Mouse (Mus musculus): ENCODE measurements around the gene Bcorl1. TPM values are rescaled to one million over a fixed set of nuclear protein-coding genes. Genes with fewer than 3 reads are reported as not detected.

Gene Bcorl1
- polyA plus RNA-seq, 1 experiment from 2014 or later = 1.6 TPM

DNA sequence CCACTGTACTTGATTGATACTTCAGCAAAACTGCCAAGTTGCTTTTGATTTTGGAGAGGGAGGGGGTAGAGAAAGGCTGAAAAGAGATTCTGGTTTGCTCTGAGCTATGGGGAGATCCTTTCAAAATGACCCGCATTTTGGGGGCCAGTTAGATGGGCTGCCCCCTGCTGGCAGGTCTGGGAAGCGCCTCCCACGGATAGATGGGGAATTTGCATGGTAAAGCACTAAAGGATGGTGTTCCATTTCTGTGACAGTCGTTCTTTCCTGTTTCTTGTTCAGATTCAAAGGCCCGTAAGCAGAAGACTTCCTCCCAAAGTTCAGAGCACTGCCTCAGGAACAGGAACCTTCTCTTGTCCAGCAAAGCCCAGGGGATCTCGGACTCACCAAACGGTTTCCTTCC lies 42.5 kb downstream of the Bcorl1 start:
- Histone ChIP-seq H3K4me1 (replicated peaks; ENCODE audit: control insufficient read depth, insufficient read depth, low read length) (no peaks in the 10 kb centered on the region), H3K4me3 (ENCODE audit: low read depth, low read length) (no peak overlapping the region), H3K27me3 (replicated peaks; ENCODE audit: control insufficient read depth, insufficient read depth, low read length) (no peaks in the 10 kb centered on the region), H3K9me3 (ENCODE audit: control insufficient read depth) (no peaks in the 10 kb centered on the region), H3K36me3 (ENCODE audit: control insufficient read depth, insufficient read depth) (peaks cover 11% of the 10 kb centered on the region), H3K27ac (ENCODE audit: low read depth, low read length) (no peak overlapping the region), H3K9ac (ENCODE audit: low read depth, low read length) (no peak overlapping the region), H3K4me2 (replicated peaks; ENCODE audit: low read depth) (no peak overlapping the region)
- WGBS = 42% methylated on average over 7 of the region's 7 CpGs
- TF ChIP-seq CTCF (IDR thresholded peaks at IDR 0.05; ENCODE audit: low read depth) = peak; percentile 77
- no peak for ATAC-seq

DNA sequence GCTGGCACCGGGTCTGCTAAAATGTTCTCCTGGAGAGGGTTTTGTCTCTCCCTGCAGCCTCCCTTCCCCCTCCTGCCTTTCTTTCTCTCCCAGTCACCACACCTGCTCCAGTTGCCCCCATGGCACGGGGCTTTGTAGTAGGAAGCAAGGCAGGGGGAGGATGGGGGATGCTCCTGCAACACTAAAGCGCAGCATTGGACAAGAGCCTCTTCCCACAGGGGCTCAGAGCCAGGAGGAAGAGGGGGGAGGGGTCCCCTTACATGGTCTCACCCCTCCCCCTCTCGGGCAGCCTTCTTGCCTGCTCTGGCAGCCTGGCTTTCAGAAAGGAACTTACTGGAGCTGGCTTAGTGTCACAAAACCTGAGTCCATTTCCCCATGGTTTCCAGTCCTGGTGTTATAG lies 44.8 kb downstream of the Bcorl1 start:
- ATAC-seq = no peak
- H3K4me1 ChIP-seq (replicated peaks; ENCODE audit: control insufficient read depth, insufficient read depth, low read length) = no peaks in the 10 kb centered on the region
- TF ChIP-seq CTCF (IDR thresholded peaks at IDR 0.05; ENCODE audit: low read depth) = no peak

DNA sequence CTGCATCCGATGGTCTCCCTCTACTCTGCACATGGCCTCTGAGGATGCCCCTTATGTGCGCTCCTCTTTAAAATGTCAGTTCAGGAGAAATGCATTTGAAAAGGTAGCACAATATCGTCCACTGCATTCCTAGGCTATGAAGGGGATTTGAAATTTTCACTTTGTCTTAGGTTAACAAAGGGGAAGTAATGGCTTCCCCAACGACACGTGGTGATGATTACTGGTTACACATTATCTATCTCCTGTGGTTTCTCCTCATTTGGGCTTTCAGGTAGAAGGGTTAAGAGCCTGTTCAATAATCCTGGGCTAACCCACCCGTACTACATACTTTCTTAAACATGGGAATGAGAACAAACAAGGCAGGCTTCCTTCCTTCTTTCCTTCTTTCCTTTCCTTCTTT lies 48.2 kb downstream of the Bcorl1 start:
- Histone ChIP-seq H3K27me3 (replicated peaks; ENCODE audit: control insufficient read depth, insufficient read depth, low read length) (no peaks in the 10 kb centered on the region), H3K9ac (ENCODE audit: low read depth, low read length) (no peak overlapping the region), H3K4me3 (ENCODE audit: low read depth, low read length) (no peak overlapping the region), H3K36me3 (ENCODE audit: control insufficient read depth, insufficient read depth) (peaks cover 25% of the 10 kb centered on the region), H3K4me1 (replicated peaks; ENCODE audit: control insufficient read depth, insufficient read depth, low read length) (no peaks in the 10 kb centered on the region), H3K4me2 (replicated peaks; ENCODE audit: low read depth) (no peak overlapping the region), H3K27ac (ENCODE audit: low read depth, low read length) (no peak overlapping the region), H3K9me3 (ENCODE audit: control insufficient read depth) (no peaks in the 10 kb centered on the region)
- ATAC-seq = no peak
- TF ChIP-seq CTCF (IDR thresholded peaks at IDR 0.05; ENCODE audit: low read depth) = no peak
- 80% methylated on average over 6 of the region's 6 CpGs for WGBS

More for the DNA sequence above, 44.8 kb downstream of the Bcorl1 start:
- H3K36me3 ChIP-seq (ENCODE audit: control insufficient read depth, insufficient read depth) = peaks cover 23% of the 10 kb centered on the region
- no peak overlapping the region for H3K27ac ChIP-seq (ENCODE audit: low read depth, low read length)
- H3K9ac ChIP-seq (ENCODE audit: low read depth, low read length) = no peak overlapping the region
- H3K9me3 ChIP-seq (ENCODE audit: control insufficient read depth) = no peaks in the 10 kb centered on the region
- WGBS = 65% methylated on average over 4 of the region's 4 CpGs
- H3K27me3 ChIP-seq (replicated peaks; ENCODE audit: control insufficient read depth, insufficient read depth, low read length) = no peaks in the 10 kb centered on the region
- H3K4me2 ChIP-seq (replicated peaks; ENCODE audit: low read depth) = no peak overlapping the region
- H3K4me3 ChIP-seq (ENCODE audit: low read depth, low read length) = no peak overlapping the region

DNA sequence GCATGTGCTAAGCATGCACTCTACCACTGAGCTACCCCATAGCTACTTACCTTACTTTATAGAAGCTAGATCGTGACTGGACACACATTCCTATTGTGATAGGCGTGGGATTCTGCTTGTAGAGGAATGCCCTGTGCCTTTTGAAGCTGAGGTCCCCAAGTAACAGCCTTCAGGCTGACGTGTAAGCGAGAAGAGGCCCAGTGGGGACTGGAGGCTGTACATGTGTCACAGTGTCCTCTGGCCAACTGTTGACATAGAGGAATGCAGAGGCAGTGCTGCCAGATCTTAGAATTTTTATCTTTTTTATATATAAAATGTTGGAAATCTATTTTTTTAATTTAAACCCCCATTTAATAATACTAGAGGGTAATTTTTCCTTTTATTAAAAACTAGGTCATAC lies 58.8 kb downstream of the Bcorl1 start:
- ATAC-seq = no peak
- peaks cover 20% of the 10 kb centered on the region for H3K36me3 ChIP-seq (ENCODE audit: control insufficient read depth, insufficient read depth)
- no peak overlapping the region for H3K27ac ChIP-seq (ENCODE audit: low read depth, low read length)
- no peak overlapping the region for H3K4me2 ChIP-seq (replicated peaks; ENCODE audit: low read depth)
- H3K4me1 ChIP-seq (replicated peaks; ENCODE audit: control insufficient read depth, insufficient read depth, low read length) = no peaks in the 10 kb centered on the region
- TF ChIP-seq CTCF (IDR thresholded peaks at IDR 0.05; ENCODE audit: low read depth) = no peak
- H3K9me3 ChIP-seq (ENCODE audit: control insufficient read depth) = no peaks in the 10 kb centered on the region
- no peak overlapping the region for H3K9ac ChIP-seq (ENCODE audit: low read depth, low read length)
- H3K27me3 ChIP-seq (replicated peaks; ENCODE audit: control insufficient read depth, insufficient read depth, low read length) = no peaks in the 10 kb centered on the region
- H3K4me3 ChIP-seq (ENCODE audit: low read depth, low read length) = no peak overlapping the region
- 75% methylated on average over 4 of the region's 4 CpGs for WGBS

DNA sequence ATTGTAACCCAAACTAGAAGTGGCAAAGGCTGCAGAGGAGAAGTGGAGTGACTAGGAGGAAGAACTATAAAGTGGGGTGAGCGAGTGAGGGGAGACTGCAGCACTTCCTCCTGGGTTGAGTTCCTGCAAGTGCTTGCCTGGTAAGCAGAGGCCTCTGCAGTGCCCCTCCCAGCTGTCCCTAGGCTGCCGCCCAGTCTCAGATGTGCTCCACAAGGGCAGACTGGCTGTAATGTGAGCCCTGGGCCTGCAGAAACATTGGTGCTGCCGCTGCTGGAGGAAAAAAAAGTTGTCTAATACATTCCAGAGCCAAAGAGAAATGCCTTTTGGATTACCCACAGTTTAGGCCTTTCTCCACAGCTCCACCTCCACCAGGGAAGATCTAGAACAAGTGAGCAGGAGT lies 64.0 kb downstream of the Bcorl1 start:
- no peaks in the 10 kb centered on the region for H3K9me3 ChIP-seq (ENCODE audit: control insufficient read depth)
- TF ChIP-seq CTCF (IDR thresholded peaks at IDR 0.05; ENCODE audit: low read depth) = no peak
- H3K4me2 ChIP-seq (replicated peaks; ENCODE audit: low read depth) = no peak overlapping the region
- no peak for ATAC-seq
- H3K9ac ChIP-seq (ENCODE audit: low read depth, low read length) = no peak overlapping the region
- WGBS = 36% methylated on average over 3 of the region's 3 CpGs
- H3K36me3 ChIP-seq (ENCODE audit: control insufficient read depth, insufficient read depth) = peaks cover 28% of the 10 kb centered on the region
- H3K4me1 ChIP-seq (replicated peaks; ENCODE audit: control insufficient read depth, insufficient read depth, low read length) = no peaks in the 10 kb centered on the region
- H3K27me3 ChIP-seq (replicated peaks; ENCODE audit: control insufficient read depth, insufficient read depth, low read length) = no peaks in the 10 kb centered on the region
- no peak overlapping the region for H3K4me3 ChIP-seq (ENCODE audit: low read depth, low read length)
- H3K27ac ChIP-seq (ENCODE audit: low read depth, low read length) = no peak overlapping the region

DNA sequence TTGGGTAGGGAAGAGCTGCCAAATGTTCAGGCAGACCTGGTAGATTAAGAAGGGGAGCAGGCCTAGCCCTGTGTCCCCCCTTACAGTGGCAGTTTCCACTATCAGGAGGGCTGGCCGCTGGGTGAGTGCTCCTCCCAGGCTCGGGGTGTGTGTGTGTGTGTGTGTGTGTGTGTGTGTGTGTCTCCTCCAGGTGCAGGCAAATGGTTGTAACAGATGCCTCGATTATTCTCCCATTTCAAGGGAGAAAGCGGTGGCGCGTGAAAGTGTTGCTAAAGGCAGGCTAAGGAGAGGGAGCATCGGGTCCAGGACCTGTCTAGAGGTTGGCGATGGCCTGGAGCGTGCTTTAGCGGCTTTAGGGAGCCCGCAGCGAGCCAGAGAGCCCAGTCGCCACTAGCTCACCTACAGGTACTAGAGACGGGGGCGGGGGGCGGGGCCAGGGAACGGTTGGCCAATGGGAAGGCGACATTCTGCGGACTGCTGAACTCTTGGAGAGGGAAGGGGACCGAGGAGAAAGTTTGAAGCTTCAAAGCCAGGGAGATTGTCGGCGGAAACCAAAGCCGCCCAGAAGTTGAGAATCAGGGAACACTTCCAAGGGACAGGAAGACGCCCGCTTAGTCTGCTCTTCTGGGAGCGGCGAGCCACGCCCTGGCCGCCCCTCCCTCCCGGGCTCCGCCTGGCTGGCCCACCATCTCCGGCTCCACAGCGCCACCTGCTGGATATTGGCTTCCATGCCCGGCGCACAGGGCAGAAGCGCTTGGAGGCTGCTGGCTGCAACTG lies 68.6 kb downstream of the Bcorl1 start:
- Histone ChIP-seq H3K4me1 (replicated peaks; ENCODE audit: control insufficient read depth, insufficient read depth, low read length) (no peaks in the 10 kb centered on the region), H3K27me3 (replicated peaks; ENCODE audit: control insufficient read depth, insufficient read depth, low read length) (no peaks in the 10 kb centered on the region), H3K4me3 (ENCODE audit: low read depth, low read length) (peak overlapping the region; percentile 43), H3K36me3 (ENCODE audit: control insufficient read depth, insufficient read depth) (peaks cover 12% of the 10 kb centered on the region; the same call in 1 of the 2 replicates), H3K9ac (ENCODE audit: low read depth, low read length) (no peak overlapping the region), H3K4me2 (replicated peaks; ENCODE audit: low read depth) (peak overlapping the region; percentile 61), H3K27ac (ENCODE audit: low read depth, low read length) (peak overlapping the region; percentile 35; the same call in 1 of the 2 replicates), H3K9me3 (ENCODE audit: control insufficient read depth) (no peaks in the 10 kb centered on the region)
- TF ChIP-seq CTCF (IDR thresholded peaks at IDR 0.05; ENCODE audit: low read depth) = peak; percentile 90
- peak; percentile 88 for ATAC-seq
- WGBS = 14% methylated on average over 33 of the region's 36 CpGs
